Mouse (Mus musculus) left cerebral cortex, adult 18-20 months (tissue): ENCODE data around the gene Hint1. TPM values are rescaled to one million over a fixed set of nuclear protein-coding genes. Genes with fewer than 3 reads are reported as not detected.
A peak's percentile ranks its signal among the peaks of the same experiment; 100 is the strongest.
"Not testable (repeated sequence)": the region's sequence is repeated elsewhere in the genome, so short reads cannot be mapped to it uniquely, and the experiment has no call there.

Experiments used
- DNase-seq, 2 experiments: peaks; one replicate each; pipeline ENCODE4 v3.0.0; 2021 to 2022; ENCODE audit warnings: low spot score in 2 of 2, mixed read lengths in 1 of 2
- long read RNA-seq, 2 experiments: library from polyadenylated mRNA; stranded (forward); transcript quantifications; one replicate each; pipeline ENCODE4 v2.0.0; 2021
- total RNA-seq, 2 experiments: library from RNA; stranded (reverse); gene quantifications; 2 replicates each; pipeline ENCODE4 v1.2.3; 2021

Gene Hint1
- 100 to 1,000 TPM; 262 to 270 TPM for total RNA-seq
- long read RNA-seq, experiment 1, transcript Hint1-201 (3 exons, 636 nt): major isoform, 80 of 84 reads
- long read RNA-seq, experiment 1, partial matches to known transcripts: 0 of 84 reads
- long read RNA-seq, experiment 1, other reads (novel, unspliced or antisense): 4 of 84 reads
- long read RNA-seq, experiment 2, transcript Hint1-201 (3 exons, 636 nt): major isoform, 109 of 115 reads
- long read RNA-seq, experiment 2, partial matches to known transcripts: 3 of 115 reads
- long read RNA-seq, experiment 2, other reads (novel, unspliced or antisense): 2 of 115 reads

DNA sequence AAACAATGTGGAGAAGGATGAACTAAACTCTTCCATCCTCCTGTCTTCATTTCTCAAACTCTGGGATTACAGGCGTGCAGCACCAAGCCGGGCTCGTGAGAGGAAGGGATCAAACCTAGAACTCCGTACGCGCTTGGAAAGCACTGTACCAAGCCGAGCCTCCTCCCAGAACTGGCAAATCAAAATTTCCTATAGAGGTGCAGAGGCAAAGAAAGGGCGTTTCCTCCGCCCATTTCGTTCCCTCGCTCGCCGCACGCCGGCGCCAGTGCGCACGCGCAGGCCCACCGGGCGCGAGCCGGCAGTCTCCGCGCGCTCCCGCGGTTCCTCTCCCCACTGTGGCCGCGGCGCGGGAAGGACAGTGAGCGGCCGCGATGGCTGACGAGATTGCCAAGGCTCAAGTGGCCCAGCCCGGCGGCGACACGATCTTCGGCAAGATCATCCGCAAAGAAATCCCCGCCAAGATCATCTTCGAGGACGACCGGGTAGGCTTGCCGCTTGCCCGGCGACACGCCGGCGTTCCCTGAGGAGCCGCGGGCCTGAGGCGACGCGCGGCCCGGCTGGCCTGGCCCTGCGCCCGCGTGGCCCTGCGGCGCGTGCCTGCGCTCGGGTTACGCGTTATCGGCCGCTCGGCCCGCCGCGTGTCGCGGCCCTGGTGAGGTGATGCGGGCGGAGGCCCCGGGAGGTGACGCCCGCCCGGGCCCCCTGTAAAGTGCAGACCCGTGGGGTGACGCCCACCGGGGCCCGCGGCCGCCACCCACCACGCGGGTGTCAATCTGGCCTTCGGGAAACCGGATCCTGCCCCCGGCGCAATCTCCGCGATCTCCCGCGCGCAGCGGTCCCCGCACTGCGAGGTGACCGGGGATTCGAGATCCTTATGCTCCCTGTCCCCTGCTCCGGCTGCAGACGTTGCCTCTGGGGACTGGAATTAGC is at the start of gene Hint1:
Hint1 (plus strand) TSS at position 265 of the 930 bp plus-strand sequence.
- DNase-seq: peak; percentile 88 to 95

DNA sequence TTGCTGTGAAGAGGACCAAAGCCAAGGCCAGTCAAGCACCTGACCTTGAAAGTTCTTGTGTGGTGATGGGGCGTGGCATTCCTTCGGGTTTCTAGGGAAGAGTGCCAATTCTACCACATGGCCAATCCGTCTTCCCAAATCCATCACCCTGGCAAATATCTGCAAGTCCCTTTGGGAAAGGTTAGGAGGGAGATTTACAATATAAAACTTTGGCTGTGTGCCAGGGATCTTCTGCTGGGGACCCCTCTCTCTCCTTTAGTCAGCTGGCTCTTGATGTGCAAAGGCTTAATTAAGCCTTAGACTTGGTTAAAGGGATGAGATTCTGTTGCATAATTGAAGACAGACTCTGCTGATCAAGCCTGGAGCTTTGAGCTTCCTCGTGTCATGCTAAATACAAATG is 48.7 kb upstream of the Hint1 start:
- DNase-seq: no peak

DNA sequence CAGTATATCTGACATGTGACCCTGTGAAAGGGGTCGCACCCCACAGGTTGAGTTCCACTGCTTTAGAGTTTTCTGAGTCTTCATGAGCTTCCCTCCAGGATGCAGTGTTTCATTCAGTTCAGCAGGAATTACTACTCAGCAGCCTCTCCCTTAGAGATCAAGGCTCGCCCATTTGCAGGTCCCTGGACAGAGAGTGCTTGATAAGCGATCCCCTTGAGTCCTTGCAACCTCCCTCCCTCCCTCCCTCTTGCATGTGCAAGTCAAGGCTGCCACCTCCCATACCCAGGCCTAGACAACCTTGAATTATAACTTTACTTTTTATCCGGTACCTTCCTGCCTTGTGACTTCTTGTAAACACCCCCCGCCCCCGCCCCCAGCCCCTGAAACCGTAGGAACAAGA is 46.7 kb upstream of the Hint1 start:
- DNase-seq: no peak

DNA sequence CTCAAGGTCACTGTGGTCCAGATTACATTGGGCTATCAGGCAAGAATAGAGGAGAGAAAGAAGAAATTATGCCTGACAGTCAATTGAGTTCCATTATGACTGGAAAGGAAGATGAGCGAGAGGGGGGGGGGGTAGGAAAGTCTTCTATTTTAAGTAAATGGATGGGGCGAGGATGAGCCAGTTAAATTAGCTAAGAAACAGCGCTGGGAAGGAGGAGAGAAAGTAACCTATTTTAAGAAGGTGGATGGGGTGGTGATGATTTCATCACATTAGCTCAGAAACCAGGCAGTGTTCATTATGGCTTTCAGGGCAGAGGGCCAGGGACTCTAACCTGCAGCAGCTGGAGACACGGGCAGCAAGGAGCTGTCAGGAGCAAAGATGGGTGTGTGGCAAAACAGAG is 42.7 kb upstream of the Hint1 start:
- DNase-seq: peak; percentile 32 to 39

DNA sequence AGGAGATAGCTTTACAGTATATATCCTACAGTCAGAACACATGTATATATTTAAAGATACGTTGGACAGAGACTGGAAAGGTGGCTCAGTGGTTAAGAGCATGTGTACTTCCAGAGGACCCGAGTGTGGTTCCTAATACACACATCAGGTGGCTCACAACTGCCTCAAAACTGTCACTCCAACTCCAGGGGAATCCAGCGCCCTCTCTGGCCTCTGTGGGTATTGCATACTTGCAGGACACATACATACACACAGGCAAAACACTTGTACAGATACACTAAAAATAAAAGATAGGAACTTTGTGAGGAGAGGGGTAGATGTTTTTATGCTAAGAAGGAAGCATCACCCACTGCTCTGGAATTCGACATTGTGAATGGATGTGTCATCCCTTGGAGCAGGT is 40.4 kb upstream of the Hint1 start:
- no peak for DNase-seq

DNA sequence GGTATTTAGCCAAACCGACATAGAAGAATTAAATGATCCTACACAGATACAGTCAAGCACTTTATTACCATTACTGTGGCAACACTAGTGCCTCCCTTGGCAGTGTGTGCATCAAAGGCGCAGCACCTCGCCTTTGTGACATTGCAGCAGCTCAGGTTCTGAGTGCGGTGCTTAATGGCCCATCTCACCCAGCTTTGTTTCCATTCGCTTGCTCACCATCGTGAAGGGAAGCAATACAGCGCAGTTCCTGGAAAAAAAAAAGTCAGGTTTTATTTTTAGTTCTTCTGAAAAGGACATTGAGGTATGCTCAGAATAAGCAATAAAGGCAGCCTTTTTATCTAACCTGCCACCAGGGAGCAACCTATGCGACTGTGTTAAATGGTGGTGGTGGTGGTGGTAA is 39.4 kb upstream of the Hint1 start:
- DNase-seq: no peak

DNA sequence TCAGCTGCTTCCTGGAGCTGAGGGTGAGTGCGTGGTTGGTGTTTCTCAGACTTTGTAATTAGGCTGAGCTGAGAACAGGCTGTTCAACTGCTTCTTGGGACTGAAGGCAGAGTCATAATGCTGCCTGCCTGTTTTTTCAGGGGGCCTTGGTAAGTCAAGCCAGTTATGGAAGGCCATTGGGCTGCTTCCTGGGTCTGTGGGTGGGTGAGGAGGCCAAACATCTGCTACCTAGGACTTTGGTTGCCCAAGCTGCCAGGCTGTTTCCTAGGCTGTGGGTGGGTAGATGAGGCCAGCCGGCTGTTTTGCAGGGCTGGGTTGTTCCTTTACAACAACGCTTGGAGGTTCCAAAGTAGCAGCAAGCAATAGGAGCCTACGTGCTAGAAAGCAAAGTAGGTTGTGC is 32.4 kb upstream of the Hint1 start:
- peak; percentile 73 to 87 for DNase-seq

DNA sequence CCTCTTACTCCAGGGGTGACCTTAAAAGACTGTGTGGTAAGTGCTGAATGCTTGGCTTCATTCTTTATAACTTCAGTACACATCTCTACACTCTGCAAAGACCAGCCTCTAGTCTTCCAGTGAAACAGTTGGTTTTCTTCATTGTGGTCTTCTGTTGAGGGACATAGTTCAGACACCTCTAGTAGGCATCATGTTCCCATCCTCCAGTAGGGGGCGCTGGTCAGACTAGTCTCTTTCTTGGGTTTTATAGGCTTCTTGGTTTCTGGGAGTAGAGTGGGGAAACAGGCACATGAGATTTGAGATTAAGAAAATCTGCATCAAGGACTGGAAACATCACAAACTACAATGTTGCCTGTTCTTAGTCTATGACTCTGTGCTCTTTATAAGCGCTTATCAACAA is 31.6 kb upstream of the Hint1 start:
- DNase-seq: no peak

DNA sequence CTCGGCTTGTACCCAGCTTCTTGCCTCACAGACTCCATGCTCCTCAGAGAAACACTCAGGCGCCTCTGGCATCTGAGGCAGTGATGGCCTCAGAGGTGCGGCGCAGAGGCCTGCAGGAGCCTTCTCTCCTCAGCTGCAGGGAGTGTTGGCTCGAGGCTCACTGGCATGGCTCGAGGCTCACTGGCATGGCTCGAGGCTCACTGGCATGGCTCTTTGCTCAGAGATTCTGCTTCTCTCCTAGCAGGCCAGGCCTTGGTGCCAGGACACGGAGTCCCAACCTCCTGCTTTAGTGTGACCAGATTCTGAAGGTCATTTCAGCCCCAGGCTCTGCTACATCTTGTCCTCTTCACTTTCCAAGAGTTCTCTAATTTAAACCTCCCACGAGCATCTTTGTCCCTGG is 30.1 kb upstream of the Hint1 start:
- peak; percentile 26 to 34 for DNase-seq

DNA sequence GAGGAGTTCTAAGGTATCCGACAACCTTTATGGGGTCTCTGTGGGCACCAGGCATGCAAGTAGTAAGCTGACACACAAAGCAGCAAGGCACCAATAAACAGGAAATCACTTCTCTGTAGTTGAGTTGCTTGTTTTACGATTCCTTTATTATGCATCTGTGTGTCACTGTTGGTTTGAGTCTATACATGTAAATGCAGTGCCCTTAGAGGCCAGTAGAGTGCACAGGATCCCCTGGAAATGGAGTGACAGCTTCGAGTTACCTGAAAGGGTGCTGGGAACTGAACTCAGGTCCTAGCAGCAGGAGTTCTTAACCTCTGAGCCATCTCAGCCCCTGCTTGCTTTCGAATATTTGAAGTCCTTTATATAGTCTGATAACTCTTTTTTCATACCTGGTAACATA is 26.5 kb upstream of the Hint1 start:
- no peak for DNase-seq

DNA sequence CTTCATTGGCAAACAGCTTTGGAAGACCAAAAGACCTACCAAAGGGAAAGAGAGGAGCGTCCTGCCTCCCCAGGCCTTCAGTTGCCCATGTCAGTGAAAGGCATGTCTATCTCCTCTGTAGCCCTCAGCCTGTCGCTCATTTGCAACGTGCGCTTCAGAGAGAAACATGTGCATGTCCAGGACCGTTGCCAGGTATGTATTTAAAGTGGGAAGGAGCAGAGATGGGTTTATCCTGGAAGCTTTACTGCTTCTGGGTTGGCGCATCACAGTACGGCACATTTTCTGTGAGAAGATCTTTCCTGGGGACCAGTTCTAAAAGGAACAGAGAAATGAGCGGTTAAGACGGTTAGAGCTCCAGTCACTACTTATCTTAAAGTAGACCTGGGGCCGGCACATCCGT is 25.3 kb upstream of the Hint1 start:
- no peak for DNase-seq

DNA sequence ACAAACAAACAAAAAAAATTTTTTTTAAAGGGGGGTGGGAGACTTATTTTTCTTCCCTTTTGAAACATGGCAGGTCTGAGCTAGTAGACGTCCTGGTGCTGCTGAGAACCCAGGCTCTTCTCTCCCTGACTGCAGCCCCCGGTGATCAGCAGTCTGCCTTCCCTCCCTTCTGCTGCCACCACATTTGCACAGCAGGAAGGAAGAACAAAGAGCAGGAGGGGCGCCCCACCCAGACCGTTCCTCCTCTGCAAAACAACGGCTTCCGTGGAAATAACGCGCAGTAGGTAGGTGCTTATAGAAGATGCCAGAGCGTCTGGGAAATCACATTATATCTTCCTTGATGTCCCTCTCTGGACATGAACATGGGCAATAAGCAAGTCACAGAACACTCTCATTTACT is 21.8 kb upstream of the Hint1 start:
- no peak for DNase-seq

DNA sequence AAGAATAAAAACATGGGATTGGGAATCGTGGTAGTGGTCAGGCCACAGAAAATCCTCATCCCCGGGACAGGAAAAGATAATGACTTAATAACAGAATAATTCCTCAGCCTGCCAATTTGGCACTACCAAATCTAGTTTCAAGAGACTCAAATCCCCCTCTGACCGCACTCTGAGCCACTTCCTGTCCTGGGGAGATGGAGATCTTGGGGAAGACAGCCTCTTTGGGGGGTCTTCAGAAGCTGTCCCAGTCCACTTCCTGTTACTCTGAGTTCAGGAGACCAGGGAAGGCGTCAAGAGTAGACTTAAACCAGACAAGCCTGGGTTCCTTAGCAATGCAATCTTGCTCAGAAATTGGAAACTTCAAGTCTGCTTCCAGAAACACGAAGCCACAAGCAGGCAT is 21.2 kb upstream of the Hint1 start:
- DNase-seq: no peak

DNA sequence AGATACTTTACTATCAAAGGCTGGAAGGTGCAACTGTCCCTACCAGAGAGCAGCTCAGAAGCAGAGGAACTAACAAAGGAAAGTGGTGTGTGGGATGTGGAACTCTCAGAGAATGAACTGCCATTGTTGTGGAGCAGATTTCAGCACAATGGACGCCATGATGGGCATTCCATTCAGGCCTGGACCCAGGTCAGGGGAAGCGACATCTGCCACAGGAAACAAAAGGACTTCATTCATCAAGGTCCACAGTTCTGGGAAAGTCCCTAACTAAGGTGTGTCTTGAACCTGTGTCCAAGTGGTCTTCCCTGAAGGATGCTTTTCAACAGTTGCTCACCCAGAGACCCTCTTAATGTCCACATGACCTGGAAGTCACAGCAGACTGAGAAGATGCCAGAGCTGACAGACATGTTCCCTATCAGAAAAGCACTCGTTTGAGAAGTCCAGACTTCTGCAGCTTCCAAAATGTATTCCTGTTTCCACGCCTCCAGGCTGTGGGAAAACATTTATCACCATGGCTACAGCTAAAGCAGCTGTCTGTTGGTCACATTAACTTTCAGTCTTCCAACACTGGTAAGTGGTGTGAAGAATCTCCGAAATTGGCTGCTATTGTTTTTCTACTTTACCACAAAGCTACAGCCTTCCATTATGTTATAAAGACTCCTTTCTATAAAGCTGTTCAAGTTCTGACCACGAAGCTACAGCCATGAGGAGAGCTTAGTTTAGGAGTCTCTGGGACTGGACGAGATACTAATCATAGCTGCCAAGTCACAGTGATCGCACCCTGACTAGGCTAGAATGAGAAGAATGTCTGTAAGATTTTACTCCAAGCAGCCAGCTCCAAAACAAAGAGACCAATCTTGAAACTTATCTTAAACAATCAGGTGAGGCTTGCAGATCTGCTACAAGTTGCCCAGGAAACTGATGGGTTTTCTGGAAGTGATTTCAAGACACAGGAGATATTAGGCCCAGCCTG is 20.4 kb upstream of the Hint1 start:
- peak; percentile 23 to 43 for DNase-seq

DNA sequence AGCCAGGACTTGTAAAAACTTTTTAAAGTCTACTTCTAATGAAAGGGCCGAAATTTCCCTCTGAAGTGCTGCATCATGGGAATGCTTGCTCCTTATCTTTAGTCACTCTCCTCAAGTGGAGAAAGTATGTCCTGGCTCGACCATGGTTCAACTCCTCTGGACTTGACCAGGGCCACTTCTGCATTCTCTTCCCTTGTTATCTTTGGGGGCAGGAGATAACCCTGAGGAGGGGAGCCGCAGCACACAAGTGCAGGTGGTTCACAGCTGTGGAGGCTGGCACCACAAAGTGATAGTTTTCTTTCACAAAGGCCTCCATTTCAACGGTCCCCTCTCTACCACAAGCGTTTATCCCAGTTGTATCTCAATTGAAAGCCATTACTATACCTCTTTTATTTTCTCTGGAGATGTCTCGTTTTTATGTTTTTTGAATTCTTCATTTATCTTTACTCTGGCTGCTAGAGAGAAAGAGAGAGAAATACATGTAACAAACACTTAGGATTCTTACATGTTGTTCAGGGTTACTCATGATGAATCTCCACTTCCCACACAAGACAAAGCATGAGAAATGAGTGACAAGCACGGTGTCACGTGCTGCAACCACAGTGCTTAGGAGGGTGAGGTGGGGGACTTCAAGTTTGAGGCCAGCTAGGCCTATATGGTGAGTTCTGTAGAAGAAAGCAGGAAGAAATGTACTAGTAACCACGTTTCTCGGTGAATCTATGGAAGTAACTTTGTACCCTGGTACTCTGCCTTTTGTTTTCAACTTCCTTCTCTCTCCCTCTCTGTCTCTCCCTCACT is 16.0 kb upstream of the Hint1 start:
- no peak for DNase-seq

DNA sequence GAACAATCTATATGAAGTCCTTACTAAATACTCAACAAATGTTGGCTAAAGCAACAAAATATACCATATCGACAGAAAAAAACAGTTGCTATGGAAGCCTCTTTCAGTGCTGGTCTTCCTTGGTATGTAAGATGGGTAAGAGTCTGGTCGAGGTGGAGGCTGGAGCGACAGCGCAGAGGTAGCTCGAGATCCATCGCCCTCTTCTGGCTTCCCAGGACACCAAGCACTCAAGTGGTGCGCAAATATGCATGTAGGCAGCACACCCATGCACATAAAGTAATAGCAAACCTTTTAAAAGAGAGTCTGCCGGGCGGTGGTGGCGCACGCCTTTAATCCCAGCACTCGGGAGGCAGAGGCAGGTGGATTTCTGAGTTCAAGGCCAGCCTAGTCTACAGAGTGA is 14.5 kb upstream of the Hint1 start:
- no peak for DNase-seq

DNA sequence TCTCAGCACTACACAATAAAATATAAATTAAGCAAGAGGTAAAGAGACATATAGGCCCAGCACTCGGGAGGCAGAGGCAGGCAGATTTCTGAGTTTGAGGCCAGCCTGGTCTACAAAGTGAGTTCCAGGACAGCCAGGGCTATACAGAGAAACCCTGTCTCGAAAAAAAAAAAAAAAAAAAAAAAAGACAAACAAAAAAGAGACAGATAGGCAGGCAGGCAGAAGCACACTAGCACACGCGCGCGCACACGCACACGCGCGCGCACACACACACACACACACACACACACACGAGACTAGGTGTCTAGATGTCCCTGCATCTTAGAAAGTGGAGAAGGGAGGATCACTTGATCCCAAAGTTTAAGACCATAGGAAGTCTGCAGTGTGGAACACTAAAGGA is 7.3 kb upstream of the Hint1 start:
- not testable (repeated sequence) for DNase-seq

DNA sequence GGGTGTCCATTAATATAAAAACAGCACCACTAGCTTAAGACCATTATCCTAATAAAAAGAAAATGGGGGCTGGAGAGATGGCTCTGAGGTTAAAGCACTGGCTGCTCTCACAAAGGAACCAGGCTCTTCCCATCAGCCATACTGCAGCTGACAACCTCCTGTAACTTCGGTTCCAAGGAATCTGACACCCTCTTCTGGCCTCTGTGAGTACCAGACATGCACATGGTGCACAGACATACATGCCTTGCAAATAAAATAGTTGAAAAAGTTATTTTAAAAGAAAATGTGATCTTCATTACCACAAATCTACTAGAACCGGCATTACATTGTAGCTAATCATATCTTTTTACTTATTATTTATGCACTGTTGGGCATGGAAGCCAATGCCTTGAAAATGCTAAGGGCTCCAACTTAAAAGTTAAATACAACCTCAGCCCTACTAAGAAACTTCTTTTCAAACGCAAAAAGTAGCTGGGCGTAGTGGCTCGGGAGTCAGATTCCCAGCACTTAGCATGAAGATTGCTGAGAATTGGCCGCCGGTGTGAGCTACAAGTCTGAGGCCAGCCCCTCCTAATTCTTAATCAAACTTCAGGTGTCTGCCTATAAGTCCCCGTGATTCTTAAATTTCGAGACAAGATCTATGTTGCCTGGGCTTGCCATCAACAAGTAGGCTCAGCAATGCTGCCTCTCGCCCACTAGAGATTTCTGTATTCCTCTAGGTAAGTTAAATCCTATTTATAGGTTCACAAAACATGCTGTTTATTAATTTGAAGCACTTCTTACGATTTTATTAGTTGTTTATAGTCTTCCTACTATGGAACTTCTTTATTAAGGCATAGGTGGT is 6.6 kb upstream of the Hint1 start:
- no peak for DNase-seq

DNA sequence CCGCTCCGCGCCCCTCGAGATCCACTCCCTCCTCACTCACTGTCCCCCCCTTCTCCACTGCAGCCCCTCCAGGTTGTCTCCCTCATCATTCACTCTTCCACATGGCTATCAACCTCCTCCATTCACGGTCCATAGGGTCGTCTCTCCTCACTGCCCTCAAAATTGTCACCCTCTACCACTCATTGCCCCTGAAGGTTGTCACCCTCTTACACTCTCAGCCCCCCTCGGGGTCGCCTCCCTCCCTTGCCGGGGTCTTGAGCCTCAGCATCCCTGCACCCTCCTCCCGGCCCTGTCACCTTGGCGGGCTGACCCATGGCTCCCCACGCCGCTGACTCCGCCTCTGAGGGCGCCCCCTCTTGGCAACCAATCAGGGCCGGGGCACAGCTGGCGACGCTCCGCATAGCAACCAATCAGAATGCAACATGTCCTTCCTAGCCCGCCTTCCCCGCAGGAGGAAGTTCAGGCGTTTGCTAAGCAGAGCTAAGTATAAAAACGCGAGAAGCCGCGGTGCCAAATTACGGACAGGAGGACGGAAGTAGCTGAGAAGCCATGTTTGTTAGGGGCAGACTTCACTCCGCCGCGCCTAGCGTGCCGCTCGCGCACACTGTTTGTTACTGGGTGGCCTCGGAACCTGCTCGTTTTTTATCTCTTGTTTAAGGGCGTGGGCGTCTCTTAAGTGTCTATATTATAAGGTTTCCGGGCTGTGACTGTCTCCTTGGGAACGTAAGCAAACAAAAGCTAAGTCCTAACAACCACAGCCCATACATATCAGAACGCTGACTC is 5.7 kb upstream of the Hint1 start, which contains the start of gene Lyrm7:
Lyrm7 (minus strand) TSS at position 661 of the 783 bp plus-strand sequence.
- DNase-seq: peak; percentile 96 to 98
